Mouse (Mus musculus): ENCODE data around the gene Hic2.

DNA sequence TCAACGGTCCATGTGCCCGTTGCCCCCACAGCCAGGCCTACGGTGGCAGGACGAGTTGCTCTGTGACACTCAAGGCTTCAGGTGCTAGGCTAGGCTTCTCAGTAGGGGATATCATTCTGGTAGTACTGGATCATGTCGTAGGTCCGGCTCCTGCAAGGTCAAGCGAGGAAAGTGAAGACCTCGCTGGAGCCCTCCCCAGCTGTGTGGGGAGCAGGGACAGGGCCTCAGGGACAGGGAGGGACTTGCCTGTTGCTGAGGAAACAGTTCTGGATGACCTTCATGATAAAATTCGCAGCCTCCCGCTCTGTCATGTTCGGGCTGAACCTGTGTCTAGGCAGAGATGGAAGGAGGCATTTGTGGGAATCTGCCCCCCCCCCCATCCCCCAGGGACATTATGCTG lies 47.1 kb downstream of the Hic2 start:
- TF ChIP-seq CTCF (IDR thresholded peaks at IDR 0.05) (no peak), POLR2A (IDR thresholded peaks at IDR 0.05; ENCODE audit: insufficient read depth, low read depth, low read length) (no peak), EP300 (IDR thresholded peaks at IDR 0.05; ENCODE audit: insufficient read depth, low read depth, low read length) (no peak)
